Mouse (Mus musculus) forebrain, postnatal 0 days (tissue): Measurements from ENCODE around the gene BC052040. TPM values are rescaled to one million over a fixed set of nuclear protein-coding genes. Genes with fewer than 3 reads are reported as not detected.

Experiments
- ATAC-seq: fragments of 200-750 bp; cut with Nextera tagmentation; 2 replicates; pipeline ENCODE4 v1.8.0; 2017; ENCODE audit warnings: mild to moderate bottlenecking, moderate library complexity
- DNase-seq: peaks from one replicate; pipeline ENCODE4 v3.0.0-alpha.2; 2015
- H3K27ac ChIP-seq: fragments of 300-500 bp; sonication (generic); 2 replicates; pipeline ENCODE4 v1.5.1; 2014; ENCODE audit warnings: low read depth, mild to moderate bottlenecking, antibody characterized with exemption, low read length, moderate library complexity, mixed read lengths
- H3K27me3 ChIP-seq: fragments of 300-500 bp; sonication (generic); 2 replicates; pipeline ENCODE4 v1.6.1; 2014; ENCODE audit warnings: mild to moderate bottlenecking, low read length, mixed read lengths; ENCODE audit not compliant: insufficient read depth
- H3K36me3 ChIP-seq: fragments of 300-500 bp; sonication (generic); 2 replicates; pipeline ENCODE4 v1.6.1; 2014; ENCODE audit warnings: mild to moderate bottlenecking, moderate library complexity; ENCODE audit not compliant: insufficient read depth
- H3K4me1 ChIP-seq: fragments of 300-500 bp; sonication (generic); 2 replicates; pipeline ENCODE4 v1.6.1; 2014; ENCODE audit warnings: antibody characterized with exemption; ENCODE audit not compliant: insufficient read depth
- H3K4me2 ChIP-seq: fragments of 300-500 bp; sonication (generic); 2 replicates; pipeline ENCODE4 v1.6.1; 2014; ENCODE audit warnings: low read depth, mild to moderate bottlenecking, moderate library complexity
- H3K4me3 ChIP-seq: fragments of 300-500 bp; sonication (generic); 2 replicates; pipeline ENCODE4 v1.5.1; 2014; ENCODE audit warnings: low read depth, low read length, mixed read lengths
- H3K9ac ChIP-seq: fragments of 300-500 bp; sonication (generic); 2 replicates; pipeline ENCODE4 v1.6.1; 2014; ENCODE audit warnings: mild to moderate bottlenecking
- H3K9me3 ChIP-seq: fragments of 300-500 bp; sonication (generic); 2 replicates; pipeline ENCODE4 v1.6.1; 2016; ENCODE audit warnings: low read length
- CTCF ChIP-seq: sonication (generic); IDR thresholded peaks from 2 replicates; pipeline ENCODE4 v1.5.1; 2016; ENCODE audit warnings: antibody characterized with exemption, control low read depth, low read depth
- WGBS: fragments of 180-500 bp; shearing (Covaris S2); extraction: QIAGEN DNeasy Blood & Tissue Kit; methylation state at CpG from one replicate; pipeline ENCODE4 v1.1.7; 2014; 5-methylcytosine and 5-hydroxymethylcytosine counted together
- polyA plus RNA-seq: library from polyadenylated mRNA; unstranded; fragments of >200 nt; fragmentation: Nextera tagmentation; extraction: Ambion mirVana; gene quantifications from 2 replicates; pipeline ENCODE4 v1.2.1, GENCODE M21; 2015
- total RNA-seq: library from RNA; depleted of rRNA; stranded (reverse); fragments of >200 nt; gene quantifications from 2 replicates; pipeline ENCODE4 v1.2.3, GENCODE M21; 2014

BC052040 gene
- total and polyA plus RNA-seq, 2 experiments from 2014 or later = 12.5 to 15.1 TPM

DNA sequence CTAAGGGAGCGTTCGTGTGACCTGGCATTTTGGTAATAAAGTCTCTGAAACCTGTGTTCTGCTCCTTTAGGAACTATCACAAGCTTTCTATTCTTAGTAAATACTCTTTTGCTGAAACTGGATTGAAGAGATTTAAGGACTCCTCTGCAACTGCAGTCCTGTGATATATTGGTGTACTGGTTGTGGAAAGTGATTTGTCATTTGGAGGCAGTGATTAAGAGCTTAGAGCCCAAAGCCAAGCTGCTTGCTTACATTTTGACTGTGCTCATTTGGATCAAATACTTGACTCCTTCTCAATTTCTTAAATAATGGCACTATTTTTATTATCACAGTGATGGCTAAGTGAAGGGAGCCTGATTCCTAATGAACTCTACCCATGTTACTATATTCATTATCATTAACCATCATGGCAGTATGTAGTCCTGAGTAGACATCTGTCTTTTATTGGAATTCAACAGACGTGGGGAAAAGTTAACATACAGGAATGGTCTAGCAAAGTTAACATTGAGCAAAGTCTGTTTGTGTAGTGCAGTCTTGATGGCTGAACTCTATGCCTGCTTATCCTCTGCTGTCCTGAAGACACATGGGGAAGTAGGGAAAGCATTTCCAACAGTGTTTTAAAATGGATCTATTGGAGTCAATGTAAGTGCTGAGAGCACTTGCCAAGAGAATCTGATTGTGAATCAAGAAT, 32.5 kb downstream of the BC052040 start:
- TF ChIP-seq CTCF = no peak
- Histone ChIP-seq H3K27me3 (no peaks in the 10 kb centered on the region), H3K9me3 (no peaks in the 10 kb centered on the region), H3K36me3 (no peaks in the 10 kb centered on the region), H3K27ac (no peak overlapping the region), H3K4me2 (no peak overlapping the region), H3K9ac (no peak overlapping the region), H3K4me1 (no peaks in the 10 kb centered on the region), H3K4me3 (no peak overlapping the region)
- no peak for DNase-seq
- no peak for ATAC-seq
- WGBS = 94% methylated on average over 3 of the region's 3 CpGs

DNA sequence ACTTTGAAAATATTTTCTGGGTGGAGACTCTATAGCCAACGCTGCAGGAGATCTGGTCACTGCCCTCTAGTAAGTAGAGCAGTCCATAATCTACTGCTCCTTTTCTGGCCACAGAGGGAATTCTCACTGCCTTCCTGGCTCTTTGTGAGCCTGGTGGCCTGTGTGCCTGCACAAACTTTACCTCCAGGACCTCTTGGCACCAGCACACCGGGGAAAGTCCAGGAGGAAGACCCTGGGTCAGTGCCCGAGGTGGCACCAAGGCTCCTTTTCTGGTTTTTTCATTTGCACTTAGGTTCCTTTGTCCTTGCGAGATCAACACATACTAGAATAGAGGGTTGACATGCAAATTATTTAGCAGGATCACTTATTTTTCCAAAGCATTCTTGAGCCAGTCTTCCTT, 47.0 kb downstream of the BC052040 start:
- 91% methylated on average over 4 of the region's 4 CpGs for whole genome bisulfite sequencing

GRCm38 (mm10) chr2:115631031-115631434, 49.5 kb downstream of the BC052040 start:
- no peak overlapping the region for H3K4me2 ChIP-seq
- no peak overlapping the region for H3K4me3 ChIP-seq
- no peaks in the 10 kb centered on the region for H3K9me3 ChIP-seq
- H3K4me1 ChIP-seq = no peaks in the 10 kb centered on the region
- no peaks in the 10 kb centered on the region for H3K36me3 ChIP-seq
- no peaks in the 10 kb centered on the region for H3K27me3 ChIP-seq
- H3K27ac ChIP-seq = no peak overlapping the region
- DNase-seq (no peak), ATAC-seq (no peak)
- no peak for TF ChIP-seq CTCF
- 38% methylated on average over 5 of the region's 5 CpGs for WGBS
- no peak overlapping the region for H3K9ac ChIP-seq

More for the DNA sequence above, 47.0 kb downstream of the BC052040 start:
- no peak overlapping the region for H3K4me3 ChIP-seq
- ATAC-seq (no peak), DNase-seq (no peak)
- no peak for TF ChIP-seq CTCF
- H3K27ac ChIP-seq = no peak overlapping the region
- H3K36me3 ChIP-seq = no peaks in the 10 kb centered on the region
- no peaks in the 10 kb centered on the region for H3K9me3 ChIP-seq
- no peaks in the 10 kb centered on the region for H3K27me3 ChIP-seq
- no peaks in the 10 kb centered on the region for H3K4me1 ChIP-seq
- H3K9ac ChIP-seq = no peak overlapping the region
- H3K4me2 ChIP-seq = no peak overlapping the region

GRCm38 (mm10) chr2:115631826-115632225, 50.3 kb downstream of the BC052040 start:
- no peak overlapping the region for H3K27ac ChIP-seq
- no peak; the same call in 1 of the 2 replicates for TF ChIP-seq CTCF

DNA sequence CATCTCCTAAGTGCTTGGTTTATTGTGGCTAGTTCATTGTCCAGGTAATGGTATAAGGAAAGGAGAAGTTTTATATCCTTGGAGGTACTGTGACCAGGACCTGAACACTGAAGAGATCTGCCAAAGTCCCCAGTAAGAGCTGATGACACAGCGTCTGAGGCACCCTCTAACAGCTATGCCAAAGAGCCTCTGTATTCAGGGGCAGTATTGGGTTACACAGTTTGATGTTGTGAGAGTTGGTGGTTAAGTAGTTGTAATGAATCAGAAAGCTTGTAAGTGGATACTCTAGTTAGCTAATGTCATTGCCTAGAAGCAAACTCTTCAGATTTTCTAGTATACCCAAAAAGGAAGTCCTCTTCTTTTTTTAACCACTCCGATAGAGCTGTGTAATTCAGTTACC, 68.7 kb downstream of the BC052040 start:
- H3K9me3 ChIP-seq = no peaks in the 10 kb centered on the region
- no peak for TF ChIP-seq CTCF
- WGBS = 90% methylated on average over 2 of the region's 2 CpGs

More at GRCm38 (mm10) chr2:115631826-115632225, 50.3 kb downstream of the BC052040 start:
- Histone ChIP-seq H3K9ac (no peak overlapping the region), H3K4me3 (no peak overlapping the region), H3K27me3 (no peaks in the 10 kb centered on the region), H3K36me3 (no peaks in the 10 kb centered on the region), H3K4me2 (no peak overlapping the region), H3K9me3 (no peaks in the 10 kb centered on the region), H3K4me1 (no peaks in the 10 kb centered on the region)
- ATAC-seq = no peak
- DNase-seq = no peak
- 92% methylated on average over 4 of the region's 4 CpGs for WGBS

GRCm38 (mm10) chr2:115659712-115660111, 78.2 kb downstream of the BC052040 start:
- H3K9me3 ChIP-seq = no peaks in the 10 kb centered on the region
- no peaks in the 10 kb centered on the region for H3K27me3 ChIP-seq
- peak overlapping the region; percentile 30; the same call in 1 of the 2 replicates for H3K27ac ChIP-seq
- H3K4me2 ChIP-seq = no peak overlapping the region
- no peak for TF ChIP-seq CTCF
- H3K9ac ChIP-seq = no peak overlapping the region
- H3K36me3 ChIP-seq = no peaks in the 10 kb centered on the region
- no peak overlapping the region for H3K4me3 ChIP-seq
- peak; percentile 45 for ATAC-seq
- H3K4me1 ChIP-seq = no peaks in the 10 kb centered on the region; the same call in 1 of the 2 replicates
- DNase-seq = peak; percentile 44
- 24% methylated on average over 8 of the region's 8 CpGs for WGBS

More for the DNA sequence above, 68.7 kb downstream of the BC052040 start:
- H3K27ac ChIP-seq = no peak overlapping the region
- DNase-seq = no peak
- no peak overlapping the region for H3K4me3 ChIP-seq
- no peak for ATAC-seq
- H3K36me3 ChIP-seq = no peaks in the 10 kb centered on the region
- no peak overlapping the region for H3K9ac ChIP-seq
- H3K4me1 ChIP-seq = no peaks in the 10 kb centered on the region
- H3K27me3 ChIP-seq = no peaks in the 10 kb centered on the region
- H3K4me2 ChIP-seq = no peak overlapping the region
